ENCODE assay signal across 8 mouse cellular contexts in genomic region chr12:54313211-54313845, GRCm38 (mm10).
DNase-seq lines count a peak whose midpoint lies in the region; ATAC-seq lines count a peak whose summit lies in the region.

No protein-coding gene starts in this region.

- no peaks in the 10 kb centered on the region for H3K9me3 ChIP-seq in hindbrain, embryonic 10.5 days

- under 1% methylated on average over 20 of the region's 20 CpGs for WGBS in hindbrain, embryonic 10.5 days

- ATAC-seq in frontal cortex, adult (ENCODE audit: low TSS enrichment), result peak; percentile 92

- peaks cover 67% of the 10 kb centered on the region for H3K27me3 ChIP-seq in hindbrain, embryonic 10.5 days (ENCODE audit: insufficient read depth, poor library complexity, severe bottlenecking)

- no peaks in the 10 kb centered on the region for H3K36me3 ChIP-seq in hindbrain, embryonic 10.5 days

- peak overlapping the region; percentile 88 for H3K27ac ChIP-seq in hindbrain, embryonic 10.5 days

- peak overlapping the region; percentile 59 for H3K4me3 ChIP-seq in hindbrain, embryonic 10.5 days

- peak; percentile 54 for DNase-seq in MEL-GATA-1-ER (ENCODE audit: extremely low read depth, low read depth)
- peak; percentile 53 for DNase-seq in cerebellum, adult 8-10 months
- peak; percentile 74 for DNase-seq in hindbrain, embryonic 10.5 days (ENCODE audit: low spot score)
- peak; percentile 65 to 67 for DNase-seq in left cerebral cortex, adult 18-20 months (ENCODE audit: low spot score in 2 of 2)
- DNase-seq in lung, postnatal 25 days (ENCODE audit: low spot score), result peak; percentile 19
- DNase-seq in retina, postnatal 1 day, result peak; percentile 67
- DNase-seq in urinary bladder, adult 18-20 months (ENCODE audit: low spot score in 2 of 2), result peak; percentile 60 to 70

- peaks cover 35% of the 10 kb centered on the region for H3K4me1 ChIP-seq in hindbrain, embryonic 10.5 days (replicated peaks)

Comparison
In these comparisons a context has a peak if more than half of its experiments do, and no peak if none do; other contexts are left out.
1. Peak in every context shown above with its lines: DNase-seq, ATAC-seq, H3K4me3 ChIP-seq and H3K27ac ChIP-seq.
2. DNase-seq: peak in every context shown above with its lines; median percentile 74 in hindbrain, embryonic 10.5 days; 67 in retina, postnatal 1 day; 66 in left cerebral cortex, adult 18-20 months; 65 in urinary bladder, adult 18-20 months; 54 in MEL-GATA-1-ER; 53 in cerebellum, adult 8-10 months; 19 in lung, postnatal 25 days.